Mouse (Mus musculus): ENCODE measurements around the gene Wdr90. TPM values are rescaled to one million over a fixed set of nuclear protein-coding genes. Genes with fewer than 3 reads are reported as not detected.
A peak's percentile ranks its signal among the peaks of the same experiment; 100 is the strongest.

Gene Wdr90
- polyA plus RNA-seq (2015; fragmentation: Nextera tagmentation; extraction: Ambion mirVana), result 19.4 and 19.8 TPM in 2 replicates

- H3K4me3 ChIP-seq, result peak within 1 kb of the TSS; percentile 69
- no peaks in the 10 kb centered on the region for H3K9me3 ChIP-seq
- 4% methylated on average over 65 of the region's 65 CpGs for WGBS
- peak within 1 kb of the TSS; percentile 91 for H3K27ac ChIP-seq
- peak within 1 kb of the TSS; percentile 82 for H3K4me2 ChIP-seq
- no peaks in the 10 kb centered on the region for H3K36me3 ChIP-seq
- no peaks in the 10 kb centered on the region for H3K27me3 ChIP-seq
- ATAC-seq (ENCODE audit: low FRiP score), result peak; percentile 92
- H3K9ac ChIP-seq, result peak within 1 kb of the TSS; percentile 85
- H3K4me1 ChIP-seq (replicated peaks), result peaks cover 26% of the 10 kb centered on the region
Observed at GRCm38 (mm10) chr17:25860832-25861703, at the start of gene Wdr90. TSS of gene Wdr90 (minus strand) at chr17:25861501.

GRCm38 (mm10) chr17:25907640-25908039 is 46.3 kb upstream of the Wdr90 start:
- Histone ChIP-seq H3K9ac (no peak overlapping the region), H3K27ac (no peak overlapping the region), H3K4me2 (no peak overlapping the region), H3K9me3 (no peaks in the 10 kb centered on the region), H3K27me3 (no peaks in the 10 kb centered on the region), H3K36me3 (peaks cover 7% of the 10 kb centered on the region; the same call in 1 of the 2 replicates), H3K4me1 (replicated peaks) (no peaks in the 10 kb centered on the region), H3K4me3 (no peak overlapping the region)
- 88% methylated on average over 2 of the region's 2 CpGs for WGBS
- no peak for ATAC-seq (ENCODE audit: low FRiP score)

GRCm38 (mm10) chr17:25903061-25903460 is 41.8 kb upstream of the Wdr90 start:
- no peaks in the 10 kb centered on the region for H3K27me3 ChIP-seq
- H3K4me2 ChIP-seq, result no peak overlapping the region
- ATAC-seq (ENCODE audit: low FRiP score), result no peak

DNA sequence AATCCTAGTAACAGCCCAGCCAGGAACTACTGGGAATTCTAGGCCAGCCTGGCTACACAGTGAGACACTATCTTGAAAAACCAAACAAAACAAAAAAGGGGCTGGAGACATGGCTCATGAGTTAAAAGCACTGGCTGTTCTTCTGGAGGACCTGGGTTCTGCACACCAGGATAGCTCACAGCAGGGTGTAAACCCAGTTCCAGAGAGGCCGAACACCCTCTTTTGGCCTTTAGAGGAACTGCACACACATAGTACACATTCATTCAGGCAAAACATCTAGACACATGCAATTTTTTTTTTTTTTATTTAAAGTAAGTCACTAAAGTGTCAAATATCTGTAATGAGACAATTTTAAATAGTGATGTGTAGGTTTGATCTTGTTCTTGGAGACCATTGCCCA is 38.9 kb upstream of the Wdr90 start:
- WGBS, result 100% methylated on average over 1 of the region's 1 CpGs
- Histone ChIP-seq H3K4me2 (no peak overlapping the region), H3K36me3 (peaks cover 9% of the 10 kb centered on the region), H3K4me3 (no peak overlapping the region), H3K9ac (no peak overlapping the region), H3K27me3 (no peaks in the 10 kb centered on the region), H3K27ac (no peak overlapping the region), H3K9me3 (no peaks in the 10 kb centered on the region), H3K4me1 (replicated peaks) (peaks cover 10% of the 10 kb centered on the region; the same call in 1 of the 2 replicates)
- ATAC-seq (ENCODE audit: low FRiP score), result no peak

More at GRCm38 (mm10) chr17:25903061-25903460, 41.8 kb upstream of the Wdr90 start:
- Histone ChIP-seq H3K9me3 (no peaks in the 10 kb centered on the region), H3K4me3 (no peak overlapping the region), H3K4me1 (replicated peaks) (no peaks in the 10 kb centered on the region), H3K36me3 (peaks cover 17% of the 10 kb centered on the region), H3K27ac (no peak overlapping the region), H3K9ac (no peak overlapping the region)
- WGBS, result 89% methylated on average over 3 of the region's 3 CpGs

GRCm38 (mm10) chr17:25895891-25896290 is 34.6 kb upstream of the Wdr90 start:
- no peak overlapping the region for H3K9ac ChIP-seq
- H3K9me3 ChIP-seq, result no peaks in the 10 kb centered on the region
- 0 out of 2 replicates have a peak overlapping the region, but pooled peaks have one; percentile 15 for H3K27ac ChIP-seq
- peaks cover 9% of the 10 kb centered on the region for H3K36me3 ChIP-seq
- H3K4me2 ChIP-seq, result no peak overlapping the region
- WGBS, result 54% methylated on average over 12 of the region's 12 CpGs
- no peak for ATAC-seq (ENCODE audit: low FRiP score)
- H3K4me1 ChIP-seq (replicated peaks), result peaks cover 16% of the 10 kb centered on the region
- no peak overlapping the region for H3K4me3 ChIP-seq
- no peaks in the 10 kb centered on the region for H3K27me3 ChIP-seq

- WGBS, result 32% methylated on average over 2 of the region's 2 CpGs
- H3K9ac ChIP-seq, result no peak overlapping the region
- no peaks in the 10 kb centered on the region for H3K27me3 ChIP-seq
- H3K27ac ChIP-seq, result no peak overlapping the region
- no peak for ATAC-seq (ENCODE audit: low FRiP score)
- no peak overlapping the region for H3K4me3 ChIP-seq
- H3K9me3 ChIP-seq, result no peaks in the 10 kb centered on the region
- H3K4me2 ChIP-seq, result no peak overlapping the region
- peaks cover 16% of the 10 kb centered on the region for H3K4me1 ChIP-seq (replicated peaks)
- H3K36me3 ChIP-seq, result peaks cover 9% of the 10 kb centered on the region; the same call in 1 of the 2 replicates
Observed at GRCm38 (mm10) chr17:25895415-25895814, 34.1 kb upstream of the Wdr90 start.

- Histone ChIP-seq H3K27ac (peak overlapping the region; percentile 77), H3K9ac (peak overlapping the region; percentile 26; the same call in 1 of the 2 replicates), H3K4me2 (no peak overlapping the region), H3K4me1 (replicated peaks) (peaks cover 16% of the 10 kb centered on the region), H3K9me3 (no peaks in the 10 kb centered on the region), H3K27me3 (no peaks in the 10 kb centered on the region), H3K4me3 (no peak overlapping the region), H3K36me3 (peaks cover 18% of the 10 kb centered on the region)
- WGBS, result 33% methylated on average over 2 of the region's 2 CpGs
- ATAC-seq (ENCODE audit: low FRiP score), result peak; percentile 74
Observed at GRCm38 (mm10) chr17:25893975-25894617, 32.8 kb upstream of the Wdr90 start.

DNA sequence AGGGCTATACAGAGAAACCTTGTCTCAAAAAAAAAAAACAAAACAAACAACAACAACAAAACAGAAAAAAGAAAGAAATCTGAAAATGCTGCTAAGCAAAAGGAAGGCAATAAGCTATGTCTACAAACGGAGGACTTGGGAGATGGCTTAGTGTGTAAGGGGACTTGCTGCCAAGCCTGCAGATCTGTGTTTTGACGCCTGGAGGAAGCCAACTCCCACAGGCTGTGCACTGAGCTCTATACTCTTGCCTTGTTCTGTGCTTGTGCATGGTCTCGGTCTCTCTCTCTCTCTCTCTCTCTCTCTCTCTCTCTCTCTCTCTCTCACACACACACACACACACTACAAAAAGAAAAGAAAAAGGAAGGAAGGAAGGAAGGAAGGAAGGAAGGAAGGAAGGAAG is 27.5 kb upstream of the Wdr90 start:
- 83% methylated on average over 3 of the region's 3 CpGs for WGBS
- Histone ChIP-seq H3K27ac (no peak overlapping the region), H3K36me3 (peaks cover 52% of the 10 kb centered on the region), H3K9ac (no peak overlapping the region), H3K9me3 (no peaks in the 10 kb centered on the region), H3K4me3 (no peak overlapping the region), H3K4me2 (no peak overlapping the region), H3K4me1 (replicated peaks) (peaks cover 7% of the 10 kb centered on the region; the same call in 1 of the 2 replicates), H3K27me3 (no peaks in the 10 kb centered on the region)
- ATAC-seq (ENCODE audit: low FRiP score), result no peak

DNA sequence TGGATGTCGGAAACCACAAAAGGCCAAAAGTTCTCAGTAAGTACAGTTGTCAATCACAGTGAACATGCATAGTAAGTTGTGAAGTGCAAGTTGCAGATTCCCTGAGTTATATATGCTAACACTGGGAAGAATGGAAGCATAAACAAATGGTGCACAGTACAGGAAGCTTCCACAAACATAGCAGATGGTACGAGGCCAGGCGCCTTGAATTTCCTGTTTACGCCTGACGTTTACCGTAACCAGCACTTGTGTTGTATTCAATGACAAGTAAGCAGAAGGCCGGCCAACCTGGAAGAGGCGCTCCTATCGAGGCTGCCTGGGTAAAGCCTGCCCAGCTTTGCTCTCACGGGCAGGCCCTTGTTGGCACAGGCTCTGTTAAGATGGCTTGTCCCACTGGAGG is 26.2 kb upstream of the Wdr90 start:
- ATAC-seq (ENCODE audit: low FRiP score), result no peak

DNA sequence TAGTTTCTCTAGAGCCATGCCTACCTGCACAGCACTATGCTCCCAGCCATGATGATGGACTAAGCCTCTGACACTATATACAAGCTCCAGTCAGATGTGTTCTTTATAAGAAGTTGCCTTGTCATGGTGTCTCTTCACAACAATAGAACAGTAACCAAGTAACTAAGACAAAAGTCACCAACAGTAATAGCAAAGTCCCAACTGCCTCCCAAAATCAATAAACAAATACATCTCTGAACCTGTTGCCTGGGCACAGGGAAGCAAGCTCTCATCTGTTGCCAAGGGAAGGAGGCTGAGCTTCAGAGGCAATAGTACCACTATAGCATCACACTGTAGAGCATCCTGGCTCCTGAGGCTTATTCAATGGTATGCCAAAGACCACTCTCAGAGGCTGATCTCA is 25.5 kb upstream of the Wdr90 start:
- Histone ChIP-seq H3K4me1 (replicated peaks) (peaks cover 7% of the 10 kb centered on the region), H3K9me3 (no peaks in the 10 kb centered on the region), H3K4me2 (no peak overlapping the region), H3K4me3 (no peak overlapping the region), H3K27ac (no peak overlapping the region), H3K36me3 (peaks cover 70% of the 10 kb centered on the region), H3K9ac (no peak overlapping the region), H3K27me3 (no peaks in the 10 kb centered on the region)
- ATAC-seq (ENCODE audit: low FRiP score), result no peak

More for the DNA sequence above, 26.2 kb upstream of the Wdr90 start:
- no peaks in the 10 kb centered on the region for H3K27me3 ChIP-seq
- H3K9me3 ChIP-seq, result no peaks in the 10 kb centered on the region
- no peak overlapping the region for H3K4me2 ChIP-seq
- H3K4me1 ChIP-seq (replicated peaks), result peaks cover 7% of the 10 kb centered on the region; the same call in 1 of the 2 replicates
- no peak overlapping the region for H3K9ac ChIP-seq
- H3K36me3 ChIP-seq, result peaks cover 66% of the 10 kb centered on the region
- no peak overlapping the region for H3K4me3 ChIP-seq
- 93% methylated on average over 10 of the region's 10 CpGs for WGBS
- no peak overlapping the region for H3K27ac ChIP-seq

GRCm38 (mm10) chr17:25885636-25886035 is 24.3 kb upstream of the Wdr90 start:
- Histone ChIP-seq H3K4me3 (no peak overlapping the region), H3K4me2 (no peak overlapping the region), H3K9ac (no peak overlapping the region), H3K27me3 (no peaks in the 10 kb centered on the region), H3K4me1 (replicated peaks) (peaks cover 19% of the 10 kb centered on the region), H3K27ac (no peak overlapping the region), H3K9me3 (no peaks in the 10 kb centered on the region), H3K36me3 (peaks cover 67% of the 10 kb centered on the region)
- no peak for ATAC-seq (ENCODE audit: low FRiP score)
- WGBS, result 68% methylated on average over 4 of the region's 4 CpGs

DNA sequence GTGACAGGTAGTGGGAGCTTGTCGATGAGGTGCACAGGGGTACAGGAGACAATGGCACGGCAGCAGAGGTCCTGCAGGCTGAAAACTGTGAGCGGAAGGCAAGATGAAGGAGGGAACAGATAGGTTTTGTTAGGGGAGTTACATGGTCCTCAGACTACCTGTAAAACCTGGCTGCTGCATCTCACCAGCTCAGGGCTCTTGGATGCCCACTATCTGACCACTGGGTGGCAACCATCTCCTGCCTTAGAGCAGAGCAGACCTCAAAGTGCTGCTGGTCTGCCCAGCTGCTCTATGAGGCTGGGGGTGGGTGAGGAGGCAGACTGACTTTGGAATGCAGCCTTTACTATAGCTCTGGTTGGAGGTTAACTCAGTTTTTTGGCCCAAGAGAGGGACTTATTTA is 22.5 kb upstream of the Wdr90 start:
- Histone ChIP-seq H3K36me3 (peaks cover 58% of the 10 kb centered on the region), H3K4me1 (replicated peaks) (peaks cover 29% of the 10 kb centered on the region), H3K9me3 (no peaks in the 10 kb centered on the region), H3K9ac (no peak overlapping the region), H3K4me2 (no peak overlapping the region), H3K27ac (no peak overlapping the region), H3K4me3 (no peak overlapping the region), H3K27me3 (no peaks in the 10 kb centered on the region)
- WGBS, result 96% methylated on average over 3 of the region's 3 CpGs
- no peak for ATAC-seq (ENCODE audit: low FRiP score)
